Mouse (Mus musculus) G1E-ER4 (cell line): ENCODE results near the gene 4930432K21Rik. TPM values are rescaled to one million over a fixed set of nuclear protein-coding genes. Genes with fewer than 3 reads are reported as not detected.

Source experiments
- GATA1 ChIP-seq: IDR thresholded peaks from one replicate; pipeline ENCODE4 v1.8.0; 2012; ENCODE audit warnings: low read length, inconsistent platforms
- polyA plus RNA-seq: library from polyadenylated mRNA; stranded (reverse); fragments of >175 nt; gene quantifications from 2 replicates; pipeline ENCODE4 v1.2.3, GENCODE M21; 2012

Gene 4930432K21Rik
- 0.19 and 0.22 TPM in 2 replicates for polyA plus RNA-seq

GRCm38 (mm10) chr8:84147769-84148530 lies at the start of gene 4930432K21Rik, which contains the start of gene Cc2d1a:
4930432K21Rik (plus strand) TSS chr8:84148025.
Cc2d1a (minus strand) TSS chr8:84147936.
- TF ChIP-seq GATA1 = no peak

GRCm38 (mm10) chr8:84098376-84098775 lies 49.4 kb upstream of the 4930432K21Rik start:
- TF ChIP-seq GATA1 = no peak

DNA sequence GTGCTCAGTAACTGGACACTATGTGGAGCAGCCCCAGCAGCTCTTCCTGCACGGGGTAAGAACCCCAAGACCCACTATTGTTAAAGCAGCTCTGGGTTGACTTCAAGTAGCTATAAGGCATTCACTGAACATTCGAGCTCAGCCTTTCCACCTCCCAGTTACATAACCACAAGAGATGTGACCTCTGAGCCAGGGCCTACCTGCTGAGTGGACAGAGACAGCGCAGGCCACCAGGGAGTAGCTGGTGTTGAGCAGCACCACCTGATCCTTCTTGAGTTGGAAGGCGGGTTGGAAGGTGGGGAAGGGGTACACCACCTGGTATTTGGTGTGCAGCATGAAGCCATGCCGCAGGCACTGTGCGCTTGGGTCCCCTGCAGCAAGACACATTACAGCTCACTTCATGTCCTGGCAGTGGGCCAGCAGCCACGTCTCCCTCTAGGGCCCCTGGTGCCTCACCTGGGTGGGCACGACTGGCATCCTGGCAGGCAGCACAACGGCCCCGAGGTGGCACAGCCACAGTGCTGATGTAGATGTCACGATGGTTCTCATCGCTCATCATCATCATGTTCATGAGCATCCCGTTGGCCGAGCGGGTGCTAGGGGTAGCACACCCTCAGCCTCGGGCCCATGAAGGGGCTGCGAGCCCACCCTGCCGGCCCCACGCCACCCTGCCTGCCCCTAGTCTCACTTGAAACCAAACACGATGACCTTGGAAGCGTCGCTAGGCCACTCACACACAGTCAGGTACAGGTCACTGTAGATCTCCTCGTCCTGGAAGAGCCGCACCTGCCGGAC lies 46.2 kb upstream of the 4930432K21Rik start:
- TF ChIP-seq GATA1 = no peak

DNA sequence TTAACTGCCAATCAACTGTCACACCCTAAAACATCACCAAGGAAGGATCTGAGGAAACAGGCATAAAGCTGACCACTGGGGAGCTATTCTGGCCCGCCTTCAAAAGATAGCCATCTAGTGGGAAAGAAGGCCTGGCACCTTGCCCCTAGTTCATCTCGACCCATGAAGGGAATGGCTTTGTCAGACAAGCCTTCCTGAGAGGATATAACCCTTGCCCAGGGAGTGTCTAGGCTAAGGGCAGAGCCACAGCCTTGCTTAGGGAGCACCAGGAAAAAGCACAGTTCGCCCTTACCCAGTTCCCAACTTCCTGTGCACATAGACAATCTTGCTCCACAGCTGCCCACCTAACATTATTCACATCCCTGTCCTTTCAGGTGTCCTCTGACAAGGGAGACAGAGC lies 44.2 kb upstream of the 4930432K21Rik start:
- no peak for TF ChIP-seq GATA1

DNA sequence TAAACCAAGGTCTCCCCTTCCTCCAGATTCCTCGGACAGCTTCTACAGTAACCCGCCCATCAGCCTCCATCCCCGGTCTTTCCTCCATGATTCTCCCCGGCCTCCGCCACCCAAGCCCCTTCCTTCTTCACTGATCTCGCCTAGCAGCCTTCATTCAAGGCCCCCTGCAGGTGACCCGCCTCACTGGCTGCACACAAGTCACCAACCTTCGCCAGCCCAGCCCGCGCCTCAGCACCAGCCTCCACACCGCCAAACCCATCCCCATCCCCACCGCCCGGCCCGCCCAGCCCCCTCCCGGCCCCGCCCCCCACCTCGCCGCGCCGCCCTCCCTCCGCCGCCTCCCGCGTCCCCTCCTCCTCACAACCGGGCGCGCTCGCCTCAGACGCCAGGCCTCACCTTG lies 43.6 kb upstream of the 4930432K21Rik start:
- no peak for TF ChIP-seq GATA1

- no peak for TF ChIP-seq GATA1
These were observed 42.9 kb upstream of the 4930432K21Rik start, which contains the start of gene Dcaf15 for GRCm38 (mm10) chr8:84104697-84105609. Dcaf15 (minus strand) TSS chr8:84104768.

DNA sequence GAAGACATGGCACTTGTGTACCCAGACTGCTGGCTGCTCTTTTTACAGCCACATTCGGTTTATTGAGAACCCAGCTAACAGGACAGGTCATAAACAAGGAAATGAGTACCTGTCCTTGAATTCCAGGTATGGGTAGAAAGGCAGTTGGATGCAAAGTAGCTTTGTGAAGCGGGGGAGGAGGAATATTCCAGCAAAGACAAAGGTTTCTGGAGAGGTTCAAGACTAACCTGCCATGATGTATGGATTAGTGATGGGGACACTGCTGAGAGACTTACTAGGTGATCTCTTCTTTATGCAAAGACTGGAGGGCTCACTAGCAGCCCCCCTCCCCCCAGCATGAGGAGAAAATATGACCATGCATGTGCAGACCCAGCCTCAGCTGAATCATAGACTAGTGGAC lies 42.1 kb upstream of the 4930432K21Rik start:
- no peak for TF ChIP-seq GATA1

GRCm38 (mm10) chr8:84106216-84107040 lies 41.4 kb upstream of the 4930432K21Rik start:
- TF ChIP-seq GATA1 = no peak

DNA sequence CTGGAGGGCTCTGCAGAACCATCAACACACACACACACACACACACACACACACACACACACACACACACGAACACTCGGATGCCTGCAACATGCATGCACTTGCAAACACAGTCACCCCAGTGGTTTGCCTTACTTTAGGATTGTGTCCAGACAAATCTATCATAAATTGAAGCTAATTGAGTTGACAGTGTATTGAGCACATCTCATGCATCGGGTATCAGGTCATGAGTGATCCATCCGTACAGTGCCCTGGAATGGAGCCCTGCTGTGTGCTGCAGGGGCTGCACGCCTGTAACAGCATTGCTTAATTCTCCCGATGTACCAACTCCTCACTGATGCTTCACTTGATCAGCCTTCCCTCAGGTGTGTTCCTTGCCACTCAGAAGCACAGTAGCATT lies 32.2 kb upstream of the 4930432K21Rik start:
- TF ChIP-seq GATA1 = no peak

DNA sequence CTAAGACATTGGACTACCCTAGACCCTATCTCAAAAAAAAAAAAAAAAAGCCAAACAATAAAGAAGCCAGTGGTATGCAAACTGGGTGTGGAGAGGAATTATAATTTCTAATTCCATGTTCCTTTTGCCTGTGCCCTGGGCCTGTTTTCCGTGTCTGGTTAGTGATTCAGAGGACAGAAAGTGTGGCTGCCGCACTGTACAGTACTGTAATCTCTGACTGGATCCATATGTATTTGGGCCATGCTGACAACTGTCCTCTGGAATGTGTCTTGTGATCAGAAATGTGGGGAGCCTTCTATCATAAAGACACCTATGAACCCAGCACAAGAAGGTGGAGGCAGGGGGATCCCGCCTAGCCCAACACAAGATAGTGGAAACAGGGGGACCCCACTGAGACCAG lies 25.7 kb upstream of the 4930432K21Rik start:
- no peak for TF ChIP-seq GATA1

GRCm38 (mm10) chr8:84125656-84126055 lies 22.2 kb upstream of the 4930432K21Rik start, which contains the start of gene Podnl1:
Podnl1 (plus strand) TSS chr8:84125989.
- TF ChIP-seq GATA1 = no peak

- no peak for TF ChIP-seq GATA1
These were observed 21.1 kb upstream of the 4930432K21Rik start for GRCm38 (mm10) chr8:84126742-84127141.

DNA sequence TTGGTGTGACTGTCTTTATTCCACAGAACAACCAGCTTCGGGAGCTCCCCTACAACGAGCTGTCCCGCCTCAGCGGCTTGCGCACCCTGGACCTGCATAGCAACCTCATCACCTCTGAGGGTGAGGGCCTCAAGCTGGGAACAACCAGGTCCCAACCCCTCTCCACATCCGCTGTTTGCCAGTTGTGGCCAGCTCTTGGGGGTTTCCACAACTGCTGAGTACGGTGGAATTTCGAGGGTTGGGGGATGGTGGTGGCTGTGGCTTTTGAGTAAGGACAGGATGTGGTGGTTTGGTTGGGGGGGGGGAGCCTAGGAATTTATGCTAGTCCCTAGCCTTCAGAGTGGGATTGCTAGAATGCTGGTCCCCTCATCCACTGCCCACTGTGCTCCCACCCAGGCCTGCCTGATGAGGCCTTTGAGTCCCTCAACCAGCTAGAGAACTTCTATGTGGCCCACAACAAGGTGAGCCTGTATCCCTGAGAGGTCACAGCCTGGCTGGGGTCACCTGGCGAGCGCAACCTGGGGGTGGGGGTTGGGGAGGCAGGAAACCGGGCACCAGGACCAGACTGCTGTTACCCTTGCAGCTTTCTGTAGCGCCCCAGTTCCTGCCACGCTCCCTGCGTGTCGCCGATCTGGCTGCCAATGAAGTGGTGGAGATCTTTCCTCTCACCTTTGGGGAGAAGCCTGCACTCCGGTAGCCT lies 20.5 kb upstream of the 4930432K21Rik start:
- no peak for TF ChIP-seq GATA1

DNA sequence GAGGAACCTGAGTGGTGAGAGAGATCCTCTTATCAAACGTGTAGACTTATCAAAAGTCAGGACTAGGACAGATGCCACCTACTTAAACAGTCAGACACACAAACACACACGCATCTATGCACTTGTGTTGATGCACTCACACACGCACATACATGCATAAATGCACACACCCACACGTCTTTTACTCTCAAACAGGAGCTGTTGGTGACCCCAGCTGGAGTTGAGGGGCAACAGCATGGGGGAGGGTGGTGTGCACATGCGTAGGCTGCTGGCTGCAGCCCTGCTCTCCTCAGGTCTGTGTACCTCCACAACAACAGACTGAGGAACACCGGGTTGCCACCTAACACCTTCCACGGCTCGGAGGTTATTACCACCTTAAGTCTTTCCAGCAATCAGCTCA lies 19.5 kb upstream of the 4930432K21Rik start:
- TF ChIP-seq GATA1 = no peak

DNA sequence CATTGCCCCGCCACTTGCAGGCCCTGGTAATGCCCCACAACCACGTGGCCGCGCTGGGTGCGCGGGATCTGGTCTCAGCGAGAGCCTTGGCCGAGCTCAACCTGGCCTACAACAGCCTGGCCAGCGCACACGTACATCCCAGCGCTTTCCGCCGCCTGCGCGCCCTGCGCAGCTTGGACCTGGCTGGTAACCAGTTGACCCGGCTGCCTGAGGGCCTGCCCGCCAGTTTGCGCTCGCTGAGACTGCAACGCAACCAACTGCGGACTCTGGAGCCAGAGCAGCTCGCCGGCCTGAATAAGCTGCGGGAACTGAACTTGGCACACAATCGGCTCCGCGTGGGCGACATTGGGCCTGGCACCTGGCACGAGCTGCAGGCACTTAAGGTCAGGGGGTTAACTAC lies 17.0 kb upstream of the 4930432K21Rik start:
- TF ChIP-seq GATA1 = no peak
